Mouse (Mus musculus): ENCODE results near the gene Pld3. TPM values are rescaled to one million over a fixed set of nuclear protein-coding genes. Genes with fewer than 3 reads are reported as not detected.

The Pld3 gene
- polyA plus RNA-seq, 1 experiment from 2014 or later, result 78.8 TPM

DNA sequence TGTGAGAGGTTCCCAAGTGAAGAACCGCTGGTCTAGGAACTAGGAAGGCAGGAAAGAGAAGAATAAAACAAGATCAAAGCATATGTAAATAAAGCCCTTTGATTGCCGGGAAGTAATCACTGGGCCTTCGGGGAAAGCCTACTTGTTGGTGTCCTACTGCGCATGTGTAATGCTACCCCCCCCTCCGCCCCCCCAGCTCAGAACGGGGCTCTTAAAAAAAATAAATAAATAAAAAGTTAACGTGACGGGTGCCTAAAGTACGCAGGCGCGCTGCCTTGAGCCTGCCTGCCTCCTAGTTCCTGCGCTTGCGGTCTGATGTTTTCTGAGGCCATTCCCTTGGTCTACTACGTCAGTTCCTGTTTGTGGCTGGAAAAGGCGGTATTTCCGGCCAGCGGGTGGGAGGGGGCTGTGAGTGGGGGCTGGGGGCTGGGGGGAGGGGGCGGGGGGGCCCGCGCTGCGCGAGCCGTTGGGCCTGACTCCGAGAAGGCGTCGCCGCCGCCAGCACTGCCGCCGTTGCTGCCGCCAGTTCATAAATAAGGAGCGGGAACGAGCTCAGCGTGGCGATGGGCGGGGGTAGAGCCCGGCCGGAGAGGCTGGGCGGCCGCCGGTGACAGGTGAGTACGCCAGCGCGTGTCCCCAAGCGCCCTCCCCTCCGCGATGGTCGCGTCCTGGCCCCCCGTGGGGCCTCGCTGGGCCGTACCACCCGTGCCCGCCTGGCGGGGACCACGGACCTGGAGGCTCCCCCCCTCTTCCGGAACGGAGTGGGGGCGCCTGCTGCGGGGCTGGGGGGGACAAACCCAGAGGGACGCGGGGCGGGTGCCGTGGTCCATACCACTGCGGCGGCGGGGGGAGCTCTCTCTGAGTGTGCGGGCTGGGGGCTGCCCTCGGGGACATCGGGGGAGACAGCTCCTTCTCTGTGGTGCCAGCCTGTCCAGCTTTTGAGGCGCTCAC lies 38.5 kb upstream of the Pld3 start, which contains the start of gene Akt2:
Akt2 (plus strand) TSS at position 287 of the 951 bp plus-strand sequence.
- Histone ChIP-seq H3K27ac (ENCODE audit: low read depth, low read length) (peak within 1 kb of the TSS; percentile 97), H3K4me2 (replicated peaks; ENCODE audit: low read depth, low read length) (peak within 1 kb of the TSS; percentile 70), H3K27me3 (ENCODE audit: control insufficient read depth, insufficient read depth, low read length) (no peaks in the 10 kb centered on the region), H3K4me3 (ENCODE audit: low read length) (peak within 1 kb of the TSS; percentile 82), H3K9ac (ENCODE audit: low read depth, low read length) (peak within 1 kb of the TSS; percentile 89), H3K4me1 (ENCODE audit: control insufficient read depth, insufficient read depth, low read length) (peaks cover 24% of the 10 kb centered on the region), H3K9me3 (ENCODE audit: control insufficient read depth, low read length) (no peaks in the 10 kb centered on the region), H3K36me3 (ENCODE audit: control insufficient read depth, insufficient read depth, low read length) (peaks cover 2% of the 10 kb centered on the region; the same call in 1 of the 2 replicates)
- peak; percentile 94 for ATAC-seq (ENCODE audit: low FRiP score, low TSS enrichment)
- under 1% methylated on average over 65 of the region's 71 CpGs for WGBS

DNA sequence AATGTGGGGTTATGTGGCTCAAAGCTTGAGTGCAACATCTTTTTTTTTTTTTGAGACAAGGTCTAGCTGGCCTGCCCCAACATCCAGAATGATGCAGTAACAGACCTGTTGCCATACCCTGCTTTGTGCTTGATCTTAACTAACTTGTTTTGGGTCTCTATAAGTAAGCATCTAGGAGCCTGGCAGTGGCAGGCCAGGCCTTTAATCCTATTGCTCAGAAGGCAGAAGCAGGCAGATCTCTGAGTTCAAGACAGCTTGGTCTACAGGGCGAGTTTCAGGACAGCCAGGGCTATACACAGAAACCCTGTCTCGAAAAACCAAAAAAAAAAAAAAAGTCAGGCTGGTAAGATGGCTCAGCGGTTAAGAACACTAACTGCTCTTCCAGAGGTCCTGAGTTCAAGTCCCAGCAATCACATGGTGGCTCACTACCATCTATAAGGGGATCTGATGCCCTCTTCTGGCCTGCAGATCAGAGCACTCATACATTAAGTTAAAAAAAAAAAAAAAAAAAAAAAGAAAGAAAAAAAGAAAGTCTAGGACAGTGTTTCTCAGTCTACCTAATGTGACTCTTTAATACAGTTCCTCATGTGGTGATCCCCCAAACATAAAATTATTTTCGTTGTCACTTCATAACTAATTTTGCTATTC lies 37.7 kb upstream of the Pld3 start:
- H3K4me2 ChIP-seq (replicated peaks; ENCODE audit: low read depth, low read length), result peak overlapping the region; percentile 48
- peak overlapping the region; percentile 82 for H3K4me3 ChIP-seq (ENCODE audit: low read length)
- H3K9ac ChIP-seq (ENCODE audit: low read depth, low read length), result peak overlapping the region; percentile 47; the same call in 1 of the 2 replicates
- H3K9me3 ChIP-seq (ENCODE audit: control insufficient read depth, low read length), result no peaks in the 10 kb centered on the region
- no peaks in the 10 kb centered on the region for H3K27me3 ChIP-seq (ENCODE audit: control insufficient read depth, insufficient read depth, low read length)
- 57% methylated on average over 4 of the region's 4 CpGs for WGBS
- peaks cover under 1% of the 10 kb centered on the region for H3K36me3 ChIP-seq (ENCODE audit: control insufficient read depth, insufficient read depth, low read length)
- peak overlapping the region; percentile 97 for H3K27ac ChIP-seq (ENCODE audit: low read depth, low read length)
- ATAC-seq (ENCODE audit: low FRiP score, low TSS enrichment), result no peak
- H3K4me1 ChIP-seq (ENCODE audit: control insufficient read depth, insufficient read depth, low read length), result peaks cover 17% of the 10 kb centered on the region

GRCm38 (mm10) chr7:27590088-27590487 lies 37.1 kb upstream of the Pld3 start:
- no peak overlapping the region for H3K4me2 ChIP-seq (replicated peaks; ENCODE audit: low read depth, low read length)
- H3K27ac ChIP-seq (ENCODE audit: low read depth, low read length), result no peak overlapping the region
- peaks cover 16% of the 10 kb centered on the region for H3K4me1 ChIP-seq (ENCODE audit: control insufficient read depth, insufficient read depth, low read length)
- no peak for ATAC-seq (ENCODE audit: low FRiP score, low TSS enrichment)
- WGBS, result 94% methylated on average over 4 of the region's 4 CpGs
- no peaks in the 10 kb centered on the region for H3K27me3 ChIP-seq (ENCODE audit: control insufficient read depth, insufficient read depth, low read length)
- H3K9ac ChIP-seq (ENCODE audit: low read depth, low read length), result no peak overlapping the region
- no peak overlapping the region for H3K4me3 ChIP-seq (ENCODE audit: low read length)
- no peaks in the 10 kb centered on the region for H3K9me3 ChIP-seq (ENCODE audit: control insufficient read depth, low read length)
- peaks cover 3% of the 10 kb centered on the region; the same call in 1 of the 2 replicates for H3K36me3 ChIP-seq (ENCODE audit: control insufficient read depth, insufficient read depth, low read length)

- H3K9me3 ChIP-seq (ENCODE audit: control insufficient read depth, low read length), result no peaks in the 10 kb centered on the region
- H3K27ac ChIP-seq (ENCODE audit: low read depth, low read length), result no peak overlapping the region
- no peak overlapping the region for H3K4me3 ChIP-seq (ENCODE audit: low read length)
- H3K36me3 ChIP-seq (ENCODE audit: control insufficient read depth, insufficient read depth, low read length), result peaks cover 10% of the 10 kb centered on the region
- ATAC-seq (ENCODE audit: low FRiP score, low TSS enrichment), result no peak
- peaks cover 4% of the 10 kb centered on the region for H3K4me1 ChIP-seq (ENCODE audit: control insufficient read depth, insufficient read depth, low read length)
- H3K9ac ChIP-seq (ENCODE audit: low read depth, low read length), result no peak overlapping the region
- no peaks in the 10 kb centered on the region for H3K27me3 ChIP-seq (ENCODE audit: control insufficient read depth, insufficient read depth, low read length)
- no peak overlapping the region for H3K4me2 ChIP-seq (replicated peaks; ENCODE audit: low read depth, low read length)
- 85% methylated on average over 2 of the region's 2 CpGs for WGBS
These were observed 34.7 kb upstream of the Pld3 start for GRCm38 (mm10) chr7:27587741-27588140.

- Histone ChIP-seq H3K36me3 (ENCODE audit: control insufficient read depth, insufficient read depth, low read length) (peaks cover 17% of the 10 kb centered on the region), H3K4me2 (replicated peaks; ENCODE audit: low read depth, low read length) (no peak overlapping the region), H3K9ac (ENCODE audit: low read depth, low read length) (no peak overlapping the region), H3K9me3 (ENCODE audit: control insufficient read depth, low read length) (no peaks in the 10 kb centered on the region), H3K4me1 (ENCODE audit: control insufficient read depth, insufficient read depth, low read length) (no peaks in the 10 kb centered on the region), H3K4me3 (ENCODE audit: low read length) (no peak overlapping the region), H3K27ac (ENCODE audit: low read depth, low read length) (no peak overlapping the region), H3K27me3 (ENCODE audit: control insufficient read depth, insufficient read depth, low read length) (no peaks in the 10 kb centered on the region)
- ATAC-seq (ENCODE audit: low FRiP score, low TSS enrichment), result no peak
- WGBS, result 68% methylated on average over 2 of the region's 2 CpGs
These were observed 33.8 kb upstream of the Pld3 start for GRCm38 (mm10) chr7:27586861-27587260.

DNA sequence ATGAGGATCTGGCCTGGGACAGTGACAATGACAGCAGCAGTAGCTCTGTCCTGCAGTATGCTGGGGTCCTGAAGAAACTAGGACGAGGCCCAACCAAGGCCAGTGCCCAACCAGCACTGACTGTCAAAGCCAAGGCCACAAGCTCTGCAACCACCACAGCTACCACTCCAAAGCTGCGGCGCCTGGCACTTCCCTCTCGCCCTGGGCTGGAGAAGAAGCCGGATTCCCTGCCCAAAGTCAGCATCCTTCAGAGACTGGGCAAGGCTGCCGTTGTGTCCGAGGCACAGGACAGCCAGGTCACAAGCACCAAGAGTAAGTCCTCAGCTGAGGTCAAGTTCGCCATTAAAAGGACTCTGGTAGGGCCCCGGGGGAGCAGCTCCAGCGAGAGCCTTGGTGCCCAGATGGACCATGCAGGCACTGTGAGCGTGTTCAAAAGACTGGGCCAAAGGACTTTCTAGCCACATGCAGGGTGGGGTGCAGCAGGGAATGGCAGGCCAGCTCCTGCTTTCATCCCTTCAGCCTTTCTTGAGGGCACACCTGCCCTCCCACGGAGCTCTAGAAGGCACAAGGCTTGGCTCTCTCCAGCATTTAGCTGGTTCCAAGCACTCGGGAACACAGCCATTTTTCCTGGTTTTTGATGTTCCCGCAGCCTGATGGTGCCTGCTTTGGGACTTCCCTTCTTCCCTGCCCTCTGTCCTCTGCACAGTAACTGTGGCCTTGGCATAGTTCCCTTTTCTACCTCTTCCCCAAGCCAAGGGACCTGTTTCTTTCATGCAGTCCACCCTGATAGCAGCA lies 27.6 kb upstream of the Pld3 start:
- no peak overlapping the region for H3K27ac ChIP-seq (ENCODE audit: low read depth, low read length)
- H3K36me3 ChIP-seq (ENCODE audit: control insufficient read depth, insufficient read depth, low read length), result peaks cover 65% of the 10 kb centered on the region
- no peaks in the 10 kb centered on the region for H3K9me3 ChIP-seq (ENCODE audit: control insufficient read depth, low read length)
- H3K4me1 ChIP-seq (ENCODE audit: control insufficient read depth, insufficient read depth, low read length), result no peaks in the 10 kb centered on the region
- H3K27me3 ChIP-seq (ENCODE audit: control insufficient read depth, insufficient read depth, low read length), result no peaks in the 10 kb centered on the region
- H3K4me3 ChIP-seq (ENCODE audit: low read length), result no peak overlapping the region
- H3K4me2 ChIP-seq (replicated peaks; ENCODE audit: low read depth, low read length), result no peak overlapping the region
- WGBS, result 93% methylated on average over 14 of the region's 14 CpGs
- no peak for ATAC-seq (ENCODE audit: low FRiP score, low TSS enrichment)
- no peak overlapping the region for H3K9ac ChIP-seq (ENCODE audit: low read depth, low read length)

- H3K9me3 ChIP-seq (ENCODE audit: control insufficient read depth, low read length), result no peaks in the 10 kb centered on the region
- no peak overlapping the region for H3K4me3 ChIP-seq (ENCODE audit: low read length)
- 85% methylated on average over 7 of the region's 7 CpGs for WGBS
- H3K27ac ChIP-seq (ENCODE audit: low read depth, low read length), result no peak overlapping the region
- H3K4me2 ChIP-seq (replicated peaks; ENCODE audit: low read depth, low read length), result no peak overlapping the region
- no peak overlapping the region for H3K9ac ChIP-seq (ENCODE audit: low read depth, low read length)
- H3K36me3 ChIP-seq (ENCODE audit: control insufficient read depth, insufficient read depth, low read length), result peaks cover 70% of the 10 kb centered on the region
- H3K27me3 ChIP-seq (ENCODE audit: control insufficient read depth, insufficient read depth, low read length), result no peaks in the 10 kb centered on the region
- H3K4me1 ChIP-seq (ENCODE audit: control insufficient read depth, insufficient read depth, low read length), result no peaks in the 10 kb centered on the region
- ATAC-seq (ENCODE audit: low FRiP score, low TSS enrichment), result no peak
These were observed 25.4 kb upstream of the Pld3 start for GRCm38 (mm10) chr7:27578465-27578864.

GRCm38 (mm10) chr7:27577589-27577988 lies 24.6 kb upstream of the Pld3 start:
- Histone ChIP-seq H3K4me1 (ENCODE audit: control insufficient read depth, insufficient read depth, low read length) (no peaks in the 10 kb centered on the region), H3K4me3 (ENCODE audit: low read length) (no peak overlapping the region), H3K27me3 (ENCODE audit: control insufficient read depth, insufficient read depth, low read length) (no peaks in the 10 kb centered on the region), H3K27ac (ENCODE audit: low read depth, low read length) (no peak overlapping the region), H3K4me2 (replicated peaks; ENCODE audit: low read depth, low read length) (no peak overlapping the region), H3K9ac (ENCODE audit: low read depth, low read length) (no peak overlapping the region), H3K9me3 (ENCODE audit: control insufficient read depth, low read length) (no peaks in the 10 kb centered on the region), H3K36me3 (ENCODE audit: control insufficient read depth, insufficient read depth, low read length) (peaks cover 67% of the 10 kb centered on the region)
- no peak for ATAC-seq (ENCODE audit: low FRiP score, low TSS enrichment)
- 93% methylated on average over 6 of the region's 6 CpGs for WGBS
